Mouse (Mus musculus) c-Kit-positive CD71-negative TER-119-negative erythroid progenitor cells, embryonic 14.5 days (primary cell): ENCODE data around the gene Cyb5b.

Experiments used
- DNase-seq: peaks from one replicate; pipeline ENCODE4 v3.0.0-alpha.2; 2013; ENCODE audit warnings: low read depth

The Cyb5b gene

DNA sequence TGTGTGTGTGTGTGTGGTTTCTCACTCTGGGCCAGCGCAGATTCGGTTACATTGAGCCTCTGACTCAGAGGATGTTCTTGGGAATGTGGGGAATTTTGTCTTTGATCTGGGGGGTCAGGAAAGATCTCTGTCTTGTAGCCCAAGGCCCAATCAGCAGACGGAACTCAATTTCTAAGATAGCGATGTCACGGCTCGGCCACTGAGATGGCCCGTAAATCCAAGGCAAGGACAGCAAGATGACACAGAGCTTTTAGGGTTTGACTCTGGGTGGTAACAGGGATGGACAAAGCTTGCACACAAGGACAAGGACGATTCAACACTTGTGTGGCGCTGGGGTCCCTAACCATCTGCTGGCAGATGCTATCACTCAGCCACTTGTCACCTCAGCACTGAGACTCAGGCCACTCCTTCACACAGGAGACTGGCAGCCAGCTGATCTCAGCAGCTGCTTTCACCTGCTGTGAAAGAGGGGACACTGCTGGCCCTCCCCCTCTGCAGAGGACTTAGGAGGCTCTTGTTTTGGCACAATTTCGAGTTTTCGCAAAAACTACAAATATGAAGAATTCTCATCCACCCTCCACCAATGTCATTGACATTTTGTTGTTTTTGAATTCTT is 76.7 kb downstream of the Cyb5b start:
- no peak for DNase-seq

DNA sequence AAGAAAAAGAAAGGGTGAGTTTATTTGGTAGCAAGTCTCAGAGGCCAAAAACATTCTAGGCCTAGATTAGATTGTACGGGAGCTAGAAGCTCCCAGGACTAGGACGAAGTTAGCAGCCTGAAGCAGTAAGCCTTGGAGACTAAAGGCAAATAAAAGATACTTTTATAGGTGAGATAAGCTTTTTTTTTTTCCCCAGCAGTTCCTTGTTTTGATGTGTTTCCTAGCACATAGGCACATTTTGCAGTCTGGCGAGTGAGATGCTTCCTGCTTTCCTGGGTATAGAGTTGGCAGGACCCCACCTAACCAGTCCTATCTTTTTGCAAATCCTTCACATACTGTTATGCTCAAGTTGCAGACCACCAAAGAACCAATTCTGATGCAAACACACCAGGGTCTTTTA is 82.8 kb downstream of the Cyb5b start:
- no peak for DNase-seq

DNA sequence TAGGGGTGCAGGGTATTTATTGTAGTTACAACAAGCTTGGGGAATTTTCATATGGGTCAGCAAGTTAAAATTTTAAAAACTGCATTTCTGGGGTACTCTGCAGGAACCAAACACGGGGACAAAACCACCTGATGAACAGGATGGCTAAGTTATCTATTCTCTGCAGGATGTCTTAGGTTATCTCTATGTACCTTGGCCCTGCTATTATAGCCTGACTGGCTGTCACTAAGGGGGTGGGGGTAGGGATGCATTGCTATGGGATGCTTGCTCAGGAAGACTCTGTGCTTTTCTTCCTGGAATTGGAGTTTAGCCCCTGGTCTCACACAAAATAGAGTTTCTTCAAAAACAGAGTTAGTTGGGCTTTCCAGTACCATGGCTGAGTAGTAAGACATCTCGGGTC is 83.3 kb downstream of the Cyb5b start:
- no peak for DNase-seq
